Mouse (Mus musculus): ENCODE data around the gene Fthl17c. TPM values are rescaled to one million over a fixed set of nuclear protein-coding genes. Genes with fewer than 3 reads are reported as not detected.

The Fthl17c gene
- polyA plus RNA-seq (2012; fragmentation: generic; extraction: Trizol): not detected

DNA sequence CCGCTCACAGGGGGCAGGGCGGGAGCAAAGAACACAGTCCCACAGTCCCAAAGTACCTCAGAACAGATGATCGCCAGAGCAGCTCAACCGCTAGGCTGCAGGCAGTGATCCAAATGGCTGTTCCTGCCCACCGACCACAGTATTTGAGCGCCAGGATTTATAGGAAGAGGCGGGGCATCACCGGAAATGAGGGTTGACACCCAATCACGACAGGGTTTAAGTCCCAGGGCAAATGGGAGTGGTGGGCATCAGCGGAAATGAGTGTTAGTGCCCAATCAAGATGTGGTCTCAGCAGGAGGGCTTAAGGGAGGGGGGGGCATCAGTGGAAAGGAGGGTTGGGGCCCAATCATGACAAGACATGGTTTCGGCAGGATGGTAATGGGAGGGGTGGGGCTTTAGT lies at the start of gene Fthl17c:
Gene Fthl17c (minus strand): TSS at position 101 of the 400 bp plus-strand sequence.

DNA sequence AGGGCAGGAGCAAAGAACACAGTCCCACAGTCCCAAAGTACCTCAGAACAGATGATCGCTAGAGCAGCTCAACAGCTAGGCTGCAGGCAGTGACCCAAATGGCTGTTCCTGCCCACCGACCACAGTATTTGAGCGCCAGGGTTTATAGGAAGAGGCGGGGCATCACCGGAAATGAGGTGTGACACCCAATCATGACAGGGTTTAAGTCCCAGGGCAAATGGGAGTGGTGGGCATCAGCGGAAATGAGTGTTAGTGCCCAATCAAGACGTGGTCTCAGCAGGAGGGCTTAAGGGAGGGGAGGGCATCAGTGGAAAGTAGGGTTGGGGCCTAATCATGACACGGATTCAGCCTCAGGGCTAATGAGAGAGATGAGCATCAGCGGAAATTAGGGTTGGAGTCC lies 10.3 kb upstream of the Fthl17c start, which contains the start of gene Fthl17d:
Gene Fthl17d (minus strand): TSS at position 101 of the 400 bp plus-strand sequence.

DNA sequence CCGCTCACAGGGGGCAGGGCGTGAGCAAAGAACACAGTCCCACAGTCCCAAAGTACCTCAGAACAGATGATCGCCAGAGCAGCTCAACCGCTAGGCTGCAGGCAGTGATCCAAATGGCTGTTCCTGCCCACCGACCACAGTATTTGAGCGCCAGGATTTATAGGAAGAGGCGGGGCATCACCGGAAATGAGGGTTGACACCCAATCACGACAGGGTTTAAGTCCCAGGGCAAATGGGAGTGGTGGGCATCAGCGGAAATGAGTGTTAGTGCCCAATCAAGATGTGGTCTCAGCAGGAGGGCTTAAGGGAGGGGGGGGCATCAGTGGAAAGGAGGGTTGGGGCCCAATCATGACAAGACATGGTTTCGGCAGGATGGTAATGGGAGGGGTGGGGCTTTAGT lies 13.5 kb downstream of the Fthl17c start, which contains the start of gene Fthl17b:
Gene Fthl17b (minus strand): TSS at position 101 of the 400 bp plus-strand sequence.

Other genes starting within 250 kb of the Fthl17c start
- not detected for gene Ssx9, start 228.1 kb downstream of the Fthl17c start, polyA plus RNA-seq (2012; fragmentation: generic; extraction: Trizol)
- gene Ssxb5, start 172.9 kb downstream of the Fthl17c start, polyA plus RNA-seq (2012; fragmentation: generic; extraction: Trizol): not detected
- gene Gm6592, start 132.6 kb downstream of the Fthl17c start, polyA plus RNA-seq (2012; fragmentation: generic; extraction: Trizol): not detected
- gene Gm5751, start 102.3 kb downstream of the Fthl17c start, polyA plus RNA-seq (2012; fragmentation: generic; extraction: Trizol): under 1 TPM in 1 of 2 experiments, not detected in 1; 0.15 TPM
- 1 to 10 TPM; 1.2 to 4.9 TPM for gene B630019K06Rik, start 84.2 kb downstream of the Fthl17c start, polyA plus RNA-seq (2012; fragmentation: generic; extraction: Trizol)
- gene Fthl17b, start 13.6 kb downstream of the Fthl17c start, polyA plus RNA-seq (2012; fragmentation: generic; extraction: Trizol): not detected
- gene Fthl17d, start 10.2 kb upstream of the Fthl17c start, polyA plus RNA-seq (2012; fragmentation: generic; extraction: Trizol): under 1 TPM in 1 of 2 experiments, not detected in 1; 0.06 TPM
- under 1 TPM; 0.05 to 0.07 TPM for gene Fthl17e, start 56.9 kb upstream of the Fthl17c start, polyA plus RNA-seq (2012; fragmentation: generic; extraction: Trizol)
- not detected for gene Fthl17f, start 86.5 kb upstream of the Fthl17c start, polyA plus RNA-seq (2012; fragmentation: generic; extraction: Trizol)
- gene 4930402K13Rik, start 128.0 kb upstream of the Fthl17c start, polyA plus RNA-seq (2012; fragmentation: generic; extraction: Trizol): not detected
- under 1 TPM; 0.02 to 0.15 TPM for gene Lancl3, start 223.3 kb upstream of the Fthl17c start, polyA plus RNA-seq (2012; fragmentation: generic; extraction: Trizol)

All from C3H10T1/2 (cell line).